Mouse (Mus musculus) erythroid progenitor cell, adult 5-6 weeks (primary cell): Measurements from ENCODE around the gene Adnp. TPM values are rescaled to one million over a fixed set of nuclear protein-coding genes. Genes with fewer than 3 reads are reported as not detected.
A peak's percentile ranks its signal among the peaks of the same experiment; 100 is the strongest.

Source experiments
- ATAC-seq: replicated peaks from 2 replicates; pipeline ENCODE4 v1.8.0; 2016; ENCODE audit warnings: moderate number of reproducible peaks, mild to moderate bottlenecking, moderate TSS enrichment, inconsistent platforms; ENCODE audit not compliant: poor library complexity, low FRiP score, severe bottlenecking
- total RNA-seq, 2 experiments: library from RNA; stranded (forward) in 1 of 2; stranded (reverse) in 1 of 2; fragments of 150-400 nt in 1 of 2; fragments of 186-747, 209-891 nt in 1 of 2; gene quantifications; 2 replicates each; pipeline versions ENCODE4 v1.2.3 to v1.2.4; 2015 to 2017; ENCODE audit warnings: low replicate concordance in 2 of 2

Gene Adnp
- total RNA-seq, 2 experiments from 2014 or later: 0.53 to 38.1 TPM

GRCm38 (mm10) chr2:168207883-168208282, 971 bp upstream of the Adnp start:
- ATAC-seq: no peak

DNA sequence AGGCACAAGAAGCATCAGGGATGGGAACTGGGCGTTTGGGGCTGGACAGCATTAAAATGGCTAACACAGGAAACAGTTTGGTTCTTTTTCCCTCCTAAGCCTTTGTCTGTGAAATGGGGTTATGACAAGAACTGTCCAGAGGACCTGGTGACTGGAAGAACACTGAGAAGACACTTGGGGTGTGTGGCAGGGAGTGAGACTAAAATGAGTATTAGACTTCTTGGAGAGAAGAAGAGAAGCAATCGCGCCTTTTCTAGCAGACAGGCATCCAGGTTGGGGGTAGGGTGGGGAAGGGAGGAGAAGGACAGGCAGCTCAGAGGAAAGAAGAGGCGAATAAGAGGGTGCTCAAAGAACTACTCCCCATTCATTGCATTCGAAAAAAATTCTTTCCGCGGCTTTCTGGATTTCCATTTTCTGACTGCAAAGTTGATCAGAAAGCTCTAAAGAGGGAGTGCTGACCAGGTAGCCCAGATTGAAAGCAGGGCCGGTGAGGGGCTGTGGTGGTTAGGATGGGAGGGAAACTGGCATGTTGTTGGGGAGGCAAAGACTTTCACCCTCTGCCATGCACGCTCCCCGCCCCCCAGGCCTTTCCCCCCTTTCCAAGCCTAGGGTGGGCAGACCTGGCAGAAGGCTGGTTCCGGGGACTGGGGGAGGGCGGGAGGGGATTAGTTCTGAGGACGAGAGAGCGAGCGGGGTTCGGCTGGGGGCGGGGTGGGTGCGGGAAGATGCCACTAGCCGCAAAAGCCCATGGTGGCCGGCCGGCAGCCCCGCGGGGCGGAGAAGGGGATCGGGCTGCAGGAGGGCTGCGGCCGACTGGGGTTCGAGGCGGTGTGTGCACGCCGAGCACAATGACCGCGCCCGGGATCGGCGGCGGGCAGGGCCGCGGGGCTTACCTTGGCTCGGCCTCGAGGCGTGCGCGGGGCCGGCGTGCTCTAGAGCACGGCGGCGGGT, 956 bp downstream of the Adnp start:
- ATAC-seq: peak; percentile 8; the same call in 1 of the 2 replicates

DNA sequence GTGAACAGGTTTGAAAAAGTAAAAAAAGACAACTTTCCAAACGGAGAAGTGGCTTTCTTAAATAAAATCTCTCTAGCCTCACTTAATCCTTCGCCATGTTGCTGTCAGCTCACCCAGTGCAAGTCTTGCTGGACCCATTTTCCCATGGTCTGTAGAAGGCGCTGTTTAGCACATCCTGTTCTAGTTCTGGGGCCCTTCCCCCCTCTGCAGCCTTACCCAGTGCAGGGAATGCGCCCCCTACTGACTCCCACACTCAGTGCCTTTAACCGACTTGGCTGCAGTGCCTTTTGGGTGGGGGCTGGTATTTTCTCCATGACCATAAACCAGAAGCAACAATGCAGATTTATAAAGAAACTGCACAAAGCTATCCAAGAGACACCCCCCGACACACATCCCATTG, 1.6 kb downstream of the Adnp start:
- ATAC-seq: peak; percentile 75

DNA sequence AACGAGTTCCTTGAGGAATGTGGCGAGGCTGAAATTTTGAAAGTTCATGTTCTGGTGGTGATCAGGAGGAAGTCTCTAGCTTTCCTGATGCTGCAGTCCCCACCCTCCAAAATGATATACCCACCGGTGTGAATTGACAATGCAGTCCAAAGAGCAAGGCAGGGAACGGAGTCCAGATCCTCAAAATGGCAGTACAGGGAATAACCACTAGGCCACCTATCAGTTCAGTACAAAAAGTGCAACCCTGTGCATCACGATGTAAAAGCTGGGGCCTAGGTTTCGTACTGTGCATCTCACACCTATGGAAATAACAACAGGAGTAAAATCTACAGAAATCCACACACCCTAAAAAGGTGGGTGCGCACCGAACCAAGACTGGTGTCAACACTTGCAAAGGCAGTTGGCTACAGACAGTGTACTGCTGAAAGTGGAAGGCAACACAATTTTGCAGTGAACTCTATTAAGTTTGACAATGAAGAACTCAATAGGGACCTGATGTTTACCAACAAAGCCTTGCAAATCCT, 2.4 kb downstream of the Adnp start:
- ATAC-seq: no peak

DNA sequence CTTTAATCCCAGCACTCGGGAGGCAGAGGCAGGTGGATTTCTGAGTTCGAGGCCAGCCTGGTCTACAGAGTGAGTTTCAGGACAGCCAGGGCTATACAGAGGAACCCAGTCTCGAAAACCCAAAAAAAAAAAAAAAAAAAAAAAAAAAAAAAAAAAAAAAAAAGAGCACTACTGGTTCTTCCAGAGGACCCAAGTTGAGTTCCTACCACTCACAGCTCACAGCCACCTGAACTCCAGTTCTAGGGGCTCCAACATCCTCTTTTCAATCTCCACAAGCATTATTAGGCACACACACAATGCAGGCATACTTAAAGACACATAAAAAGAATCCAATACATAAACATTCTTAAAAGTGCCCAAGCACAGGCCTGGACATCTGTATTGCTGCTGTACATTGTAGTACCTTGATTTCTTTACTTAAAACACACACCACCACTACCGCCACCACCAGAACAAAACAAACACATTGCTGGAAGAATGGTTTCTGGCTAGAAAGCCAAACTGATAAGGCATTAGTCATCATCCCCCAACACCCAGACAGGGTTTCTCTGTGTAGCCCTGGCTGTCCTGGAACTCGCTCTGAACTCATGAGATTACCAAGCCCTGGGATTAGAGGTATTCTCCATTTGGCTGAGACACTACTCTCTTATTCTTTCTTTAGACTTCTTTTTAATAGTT, 6.8 kb downstream of the Adnp start:
- ATAC-seq: no peak

GRCm38 (mm10) chr2:168199476-168199875, 7.4 kb downstream of the Adnp start:
- no peak for ATAC-seq

GRCm38 (mm10) chr2:168198421-168198820, 8.5 kb downstream of the Adnp start:
- ATAC-seq: no peak

- ATAC-seq: no peak
Measured at GRCm38 (mm10) chr2:168195721-168196120, 11.2 kb downstream of the Adnp start.

DNA sequence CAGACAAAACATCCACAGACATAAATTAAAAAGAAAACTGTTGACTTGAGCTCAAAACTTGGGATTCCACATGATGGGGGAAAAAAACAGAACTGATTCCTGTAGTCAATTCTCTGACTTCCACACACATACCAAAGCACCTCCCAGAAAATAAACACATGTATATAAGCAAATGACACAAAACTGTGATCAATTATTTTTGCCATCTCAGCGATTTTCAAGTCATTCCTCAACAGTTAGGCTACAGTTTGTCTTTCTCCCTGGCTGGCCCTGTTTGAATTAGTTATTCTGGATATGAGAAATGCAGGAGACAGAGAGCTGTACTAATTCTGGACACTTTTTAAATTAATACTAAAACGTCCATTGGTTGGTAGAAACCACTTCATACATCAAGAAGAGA, 13.2 kb downstream of the Adnp start:
- no peak for ATAC-seq

- no peak for ATAC-seq
Measured at GRCm38 (mm10) chr2:168191856-168192255, 15.1 kb downstream of the Adnp start.

DNA sequence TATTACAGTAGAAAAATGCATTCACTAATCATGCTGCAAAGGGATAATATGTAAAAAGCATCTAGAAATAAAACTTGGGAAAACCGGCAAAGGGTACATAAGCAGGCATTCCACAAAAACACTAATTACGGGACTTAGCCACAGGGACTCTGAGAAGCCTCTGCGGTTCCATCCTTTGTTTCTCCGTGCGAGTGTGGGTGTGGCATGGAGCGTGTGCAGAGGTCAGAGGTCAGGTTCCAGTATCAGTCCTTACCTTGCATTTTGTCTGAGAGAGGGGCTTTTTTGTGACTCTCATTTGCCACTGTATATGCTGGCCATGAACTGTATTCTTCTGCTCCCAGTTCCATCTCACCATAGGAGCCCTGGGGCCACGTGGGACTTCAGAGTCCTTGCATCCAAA, 31.0 kb downstream of the Adnp start:
- ATAC-seq: no peak

DNA sequence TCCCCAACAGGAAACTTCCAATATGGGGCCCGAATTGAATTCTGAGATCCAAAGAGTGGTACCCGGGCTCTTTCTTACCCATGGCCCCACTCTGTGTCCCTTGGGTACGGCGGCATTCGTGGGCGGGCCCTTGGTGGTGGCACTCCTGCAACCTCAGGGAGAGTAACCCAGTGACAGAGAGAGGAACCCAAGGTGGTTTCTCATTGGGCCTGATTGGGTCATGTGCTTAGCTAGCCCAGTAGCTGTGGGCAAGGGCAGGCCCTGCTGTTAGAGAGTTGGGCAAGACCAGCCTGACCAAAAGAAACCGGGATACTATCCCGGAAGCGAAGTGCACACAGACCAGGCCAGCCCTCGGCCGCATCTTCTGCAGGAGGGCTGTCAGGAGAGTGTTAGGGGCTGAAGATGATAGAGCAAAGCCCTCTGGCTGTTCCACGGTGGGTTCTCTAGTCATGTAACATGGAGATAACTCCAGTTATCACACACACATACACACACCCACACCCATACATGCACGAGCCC, 36.7 kb downstream of the Adnp start:
- peak; percentile 94 for ATAC-seq

- ATAC-seq: peak; percentile 45
Measured at GRCm38 (mm10) chr2:168169800-168170113, 37.2 kb downstream of the Adnp start.

DNA sequence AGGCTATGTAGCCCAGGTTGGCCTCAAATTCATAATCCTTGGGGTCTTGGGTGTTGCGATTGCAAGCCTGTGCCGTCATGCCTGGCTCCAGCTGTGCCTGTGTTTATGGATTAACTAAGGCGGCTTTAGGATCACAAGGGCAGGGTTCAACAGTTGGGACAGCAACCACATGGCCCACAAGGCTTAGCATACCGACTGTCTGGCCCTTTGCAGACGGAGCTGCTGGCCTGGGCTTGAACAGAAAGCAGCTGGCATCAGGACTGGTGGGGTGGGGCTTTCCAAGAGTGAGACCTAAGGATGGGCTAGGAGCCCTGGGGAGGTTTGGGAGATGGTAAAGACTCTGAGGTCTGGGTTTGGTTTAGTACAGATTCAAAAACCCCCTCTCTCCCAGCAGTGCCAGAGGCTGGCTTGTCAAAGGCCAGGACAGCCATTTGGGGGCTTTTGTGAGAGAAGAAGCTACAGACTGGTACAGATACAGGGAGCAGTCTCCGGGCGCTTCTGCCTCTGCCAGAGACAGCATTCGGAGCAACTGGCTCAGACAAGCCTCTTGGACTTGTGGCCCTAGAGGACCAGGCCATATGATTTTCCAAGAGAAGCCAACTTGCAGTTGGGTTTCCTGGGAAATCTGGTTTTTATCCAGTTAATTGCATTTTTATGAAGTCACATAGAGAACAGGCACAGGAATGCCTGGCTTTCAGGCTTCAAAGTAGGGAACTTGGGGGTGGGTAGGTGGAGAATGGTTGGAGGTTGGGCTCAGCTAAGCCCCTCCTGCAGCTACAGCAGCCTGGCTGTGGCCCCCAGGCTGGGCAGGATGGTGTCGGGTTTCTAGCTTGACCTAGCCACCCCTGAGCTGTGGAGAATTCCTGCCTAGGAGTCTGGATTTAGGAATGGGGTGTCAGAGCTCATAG, 37.8 kb downstream of the Adnp start:
- no peak for ATAC-seq

- ATAC-seq: no peak
Measured at GRCm38 (mm10) chr2:168167781-168168180, 39.1 kb downstream of the Adnp start.

DNA sequence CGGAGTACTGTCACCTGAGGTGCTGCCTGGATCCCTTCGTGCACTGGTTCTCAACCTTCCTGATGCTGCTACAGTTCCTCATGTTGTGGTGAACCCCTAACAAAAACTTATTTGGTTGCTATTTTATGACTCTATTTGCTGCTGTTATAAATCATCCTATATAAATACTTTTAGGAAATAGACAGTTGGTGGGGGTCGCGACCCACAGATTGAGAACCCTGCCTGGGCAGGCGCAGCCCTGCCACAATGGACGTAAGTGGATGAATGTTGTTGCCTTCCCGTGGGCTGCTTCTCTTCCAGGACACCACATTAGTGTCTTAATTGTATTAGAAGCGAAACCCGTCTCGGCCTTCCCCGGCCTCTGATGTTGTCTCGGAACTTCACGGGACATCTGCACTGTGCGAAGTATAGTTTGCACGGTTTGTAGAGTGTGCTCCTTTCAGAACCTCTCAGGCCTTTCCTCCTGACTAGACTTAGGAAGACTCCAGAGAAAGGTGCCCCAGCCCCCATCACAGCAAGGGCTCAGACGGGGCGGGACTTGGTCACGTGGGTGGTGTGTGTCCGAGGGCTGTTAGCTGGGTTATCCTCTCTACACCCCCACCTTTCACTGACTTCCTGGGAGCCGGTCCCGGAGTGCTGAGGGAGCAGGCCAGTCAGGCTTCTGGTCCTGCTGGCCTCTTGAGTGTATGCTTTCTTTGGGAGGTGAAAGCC, 40.0 kb downstream of the Adnp start:
- ATAC-seq: no peak

DNA sequence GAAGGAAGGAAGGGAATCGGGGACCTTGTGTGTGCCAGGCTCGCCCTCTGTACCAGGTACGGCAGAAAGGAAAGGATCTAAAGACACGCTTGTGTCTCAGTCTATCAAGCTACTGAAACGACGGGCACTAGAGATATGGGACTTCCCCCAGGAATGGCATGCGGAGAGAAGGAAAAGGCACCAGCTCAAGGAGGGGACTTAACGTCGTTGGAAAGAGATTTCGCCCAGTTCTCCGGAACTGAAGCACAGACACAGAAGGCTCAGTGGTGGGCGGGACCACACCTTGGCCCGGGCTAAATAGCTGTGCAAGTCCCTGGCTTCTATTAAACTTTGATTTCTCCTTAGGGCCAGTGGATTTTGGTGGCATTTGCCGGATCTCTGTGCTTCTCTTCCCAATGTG, 44.9 kb downstream of the Adnp start:
- ATAC-seq: no peak

DNA sequence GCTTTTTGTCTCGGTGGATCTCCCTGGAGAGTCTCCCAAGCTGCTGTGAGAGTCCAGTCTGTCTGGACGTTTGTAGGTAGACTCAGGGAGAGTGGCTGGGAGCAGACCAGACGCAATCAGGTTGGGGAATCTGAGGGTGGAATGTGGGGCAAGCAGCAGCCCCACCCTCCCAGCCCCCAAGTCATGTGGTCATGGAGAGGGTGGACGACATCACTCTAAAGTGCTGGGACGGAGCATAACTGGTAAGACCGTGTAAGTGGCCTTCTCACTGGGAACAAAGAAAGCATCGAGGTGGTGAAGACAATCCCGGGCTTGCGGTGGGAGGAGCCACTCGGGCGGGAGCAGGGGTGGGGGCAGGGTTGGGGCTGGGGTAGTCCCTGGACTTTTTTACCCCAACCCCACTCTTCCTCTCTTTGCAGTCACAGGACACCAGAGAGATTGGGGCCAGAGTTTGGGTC, 45.4 kb downstream of the Adnp start:
- ATAC-seq: no peak

DNA sequence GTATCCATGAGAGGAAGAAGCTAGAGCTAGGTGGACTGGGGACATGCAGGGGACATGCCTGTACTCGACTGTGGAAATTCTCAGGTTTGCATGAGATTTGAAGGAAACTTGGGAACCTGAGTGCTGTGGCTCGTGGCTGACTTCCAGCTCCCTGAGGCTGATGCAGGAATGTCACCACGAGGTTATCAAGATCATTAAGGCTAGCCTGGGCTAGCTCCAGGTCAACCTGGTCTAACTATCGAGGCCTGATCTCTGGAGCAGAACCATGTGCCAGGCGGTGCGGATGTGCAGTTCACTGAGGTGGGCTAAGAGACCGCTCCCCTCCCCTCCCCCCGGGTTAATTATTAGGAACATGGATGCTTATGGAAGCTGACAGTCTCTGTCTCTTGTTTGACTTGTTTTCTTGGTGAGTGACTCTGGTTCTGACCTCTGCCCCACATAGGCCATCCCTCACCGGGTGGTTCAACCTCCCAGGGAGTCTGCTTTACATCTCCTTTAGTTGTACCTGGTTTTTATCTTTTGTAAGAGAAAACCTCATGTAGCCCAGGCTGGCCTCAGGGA, 46.5 kb downstream of the Adnp start:
- ATAC-seq: no peak
